Mouse (Mus musculus) intestine, embryonic 14.5 days (tissue): Measurements from ENCODE around the gene Zfp1. TPM values are rescaled to one million over a fixed set of nuclear protein-coding genes. Genes with fewer than 3 reads are reported as not detected.
A peak's percentile ranks its signal among the peaks of the same experiment; 100 is the strongest.

Source experiments
- ATAC-seq: fragments of 200-750 bp; cut with Nextera tagmentation; replicated peaks from 2 replicates; pipeline ENCODE4 v1.8.0; 2017; ENCODE audit warnings: low read depth, moderate number of reproducible peaks, moderate TSS enrichment, moderate library complexity; ENCODE audit not compliant: low FRiP score, low TSS enrichment
- DNase-seq: peaks from one replicate; pipeline ENCODE4 v3.0.0-alpha.2; 2018; ENCODE audit warnings: low spot score
- H3K27ac ChIP-seq: fragments of 300-500 bp; sonication (generic); 2 replicates; pipeline ENCODE4 v1.5.1; 2014; ENCODE audit warnings: low read depth, mild to moderate bottlenecking, control low read depth
- H3K27me3 ChIP-seq: fragments of 300-500 bp; sonication (generic); replicated peaks from 2 replicates; pipeline ENCODE4 v1.6.1; 2014; ENCODE audit warnings: low read length, control low read depth; ENCODE audit not compliant: control insufficient read depth, insufficient read depth
- H3K36me3 ChIP-seq: fragments of 300-500 bp; sonication (generic); 2 replicates; pipeline ENCODE4 v1.6.1; 2014; ENCODE audit warnings: low read length, control low read depth; ENCODE audit not compliant: control insufficient read depth, insufficient read depth
- H3K4me1 ChIP-seq: fragments of 300-500 bp; sonication (generic); replicated peaks from 2 replicates; pipeline ENCODE4 v1.6.1; 2014; ENCODE audit warnings: low read length, control low read depth, mixed read lengths; ENCODE audit not compliant: control insufficient read depth, insufficient read depth
- H3K4me2 ChIP-seq: fragments of 300-500 bp; sonication (generic); 2 replicates; pipeline ENCODE4 v1.6.1; 2014; ENCODE audit warnings: low read length
- H3K4me3 ChIP-seq: fragments of 300-500 bp; sonication (generic); 2 replicates; pipeline ENCODE4 v1.5.1; 2014; ENCODE audit warnings: low read depth, low read length, control low read depth, mixed read lengths
- H3K9ac ChIP-seq: fragments of 300-500 bp; sonication (generic); 2 replicates; pipeline ENCODE4 v1.6.1; 2014; ENCODE audit warnings: mild to moderate bottlenecking, low read length
- H3K9me3 ChIP-seq: fragments of 300-500 bp; sonication (generic); 2 replicates; pipeline ENCODE4 v1.6.1; 2016; ENCODE audit warnings: low read length, control low read depth; ENCODE audit not compliant: control insufficient read depth
- WGBS: fragments of 180-500 bp; shearing (Covaris S2); extraction: QIAGEN DNeasy Blood & Tissue Kit; methylation state at CpG from one replicate; pipeline ENCODE4 v1.1.7; 2014; 5-methylcytosine and 5-hydroxymethylcytosine counted together
- polyA plus RNA-seq: library from polyadenylated mRNA; unstranded; fragments of >200 nt; fragmentation: Nextera tagmentation; extraction: Ambion mirVana; gene quantifications from 2 replicates; pipeline ENCODE4 v1.2.1, GENCODE M21; 2014

Gene Zfp1
- polyA plus RNA-seq, 1 experiment from 2014 or later, result 20.5 TPM

DNA sequence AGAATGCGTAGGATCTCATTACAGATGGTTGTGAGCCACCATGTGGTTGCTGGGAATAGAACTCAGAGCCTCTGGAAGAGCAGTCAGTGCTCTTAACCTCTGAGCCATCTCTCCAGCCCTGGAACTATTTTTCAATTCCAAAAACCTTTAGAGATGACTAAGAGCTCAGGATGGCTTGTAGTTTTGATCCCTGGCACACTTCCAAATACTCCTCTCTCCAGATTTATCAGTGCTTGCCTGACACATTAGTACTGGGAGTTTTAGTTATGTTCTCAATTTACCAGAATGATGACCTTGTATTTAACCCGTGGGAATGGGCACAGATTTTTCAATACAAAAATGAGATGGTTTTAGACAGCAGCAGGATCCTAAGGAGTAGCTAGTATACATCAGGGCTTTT lies 23.6 kb downstream of the Zfp1 start:
- DNase-seq (no peak), ATAC-seq (no peak)
- Histone ChIP-seq H3K4me3 (no peak overlapping the region), H3K4me2 (no peak overlapping the region), H3K9me3 (no peaks in the 10 kb centered on the region), H3K4me1 (no peaks in the 10 kb centered on the region), H3K36me3 (peaks cover 52% of the 10 kb centered on the region), H3K27ac (no peak overlapping the region), H3K27me3 (no peaks in the 10 kb centered on the region), H3K9ac (no peak overlapping the region)
- 83% methylated on average over 2 of the region's 2 CpGs for WGBS

DNA sequence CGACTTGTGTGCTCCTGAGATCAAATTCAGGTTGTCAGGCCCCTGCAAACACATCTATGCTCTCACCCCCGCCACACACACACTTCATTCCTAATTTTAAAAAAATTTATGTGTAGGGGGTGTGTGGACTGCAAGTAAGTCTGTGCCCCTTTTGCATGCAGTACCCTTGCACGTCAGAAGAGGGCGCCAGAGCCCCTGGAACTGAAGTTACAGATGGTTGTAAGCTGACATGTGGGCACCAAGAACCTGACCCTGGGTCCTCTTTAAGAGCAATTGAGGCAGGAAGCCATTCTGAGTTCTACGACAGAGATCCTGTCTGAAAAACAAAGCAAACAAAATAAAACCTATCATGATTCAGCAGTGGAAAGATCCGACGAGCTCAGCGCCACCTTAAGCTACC lies 33.0 kb downstream of the Zfp1 start:
- no peak overlapping the region for H3K4me2 ChIP-seq
- no peak overlapping the region for H3K9ac ChIP-seq
- no peak for ATAC-seq
- no peak for DNase-seq
- H3K4me3 ChIP-seq, result no peak overlapping the region
- WGBS, result 77% methylated on average over 8 of the region's 8 CpGs
- H3K9me3 ChIP-seq, result no peaks in the 10 kb centered on the region
- no peak overlapping the region for H3K27ac ChIP-seq
- H3K36me3 ChIP-seq, result peaks cover 5% of the 10 kb centered on the region
- no peaks in the 10 kb centered on the region for H3K4me1 ChIP-seq
- no peaks in the 10 kb centered on the region for H3K27me3 ChIP-seq

DNA sequence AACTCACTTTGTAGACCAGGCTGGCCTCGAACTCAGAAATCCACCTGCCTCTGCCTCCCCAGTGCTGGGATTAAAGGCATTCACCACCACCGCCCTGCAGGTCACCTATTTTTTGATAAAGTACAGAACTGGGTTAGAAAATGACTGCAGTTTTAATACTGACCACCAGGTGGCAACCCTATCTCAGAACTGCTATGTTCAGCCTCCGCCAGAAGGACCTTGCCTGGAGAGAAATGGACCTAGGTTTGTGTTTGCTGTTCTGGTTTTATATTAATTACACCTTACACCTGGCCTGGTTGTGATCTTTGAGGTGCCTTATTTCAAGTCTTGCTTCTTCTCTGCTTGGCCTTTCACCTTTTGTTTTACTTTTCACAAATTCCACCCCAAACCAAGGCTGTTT lies 34.9 kb downstream of the Zfp1 start:
- Histone ChIP-seq H3K9ac (no peak overlapping the region), H3K27ac (no peak overlapping the region), H3K4me1 (no peaks in the 10 kb centered on the region), H3K4me2 (no peak overlapping the region), H3K27me3 (no peaks in the 10 kb centered on the region), H3K4me3 (no peak overlapping the region), H3K9me3 (no peaks in the 10 kb centered on the region), H3K36me3 (no peaks in the 10 kb centered on the region)
- ATAC-seq, result peak; percentile 72; the same call in 1 of the 2 replicates
- DNase-seq, result peak; percentile 65
- WGBS, result 22% methylated on average over 3 of the region's 3 CpGs

DNA sequence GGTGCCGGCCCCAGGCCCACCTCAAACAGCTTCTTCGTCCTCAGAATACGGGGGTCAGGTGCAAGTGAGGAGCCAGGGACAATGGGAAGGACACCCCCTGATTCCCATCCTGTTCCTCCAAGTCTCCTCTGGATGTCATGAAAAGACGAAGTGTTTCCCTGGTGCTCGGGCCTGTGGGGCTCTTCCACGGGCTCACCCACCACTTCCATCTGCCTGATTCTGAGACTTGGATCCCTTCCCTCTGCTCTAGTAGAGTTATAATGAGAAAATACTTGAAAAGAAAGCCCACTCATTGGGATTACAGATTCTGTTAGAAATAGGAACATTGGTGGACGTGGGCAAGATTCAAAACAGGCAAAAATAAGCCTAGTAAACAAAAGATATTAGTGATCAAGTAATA lies 35.6 kb downstream of the Zfp1 start:
- 91% methylated on average over 7 of the region's 7 CpGs for WGBS
- no peak overlapping the region for H3K27ac ChIP-seq
- ATAC-seq, result no peak

DNA sequence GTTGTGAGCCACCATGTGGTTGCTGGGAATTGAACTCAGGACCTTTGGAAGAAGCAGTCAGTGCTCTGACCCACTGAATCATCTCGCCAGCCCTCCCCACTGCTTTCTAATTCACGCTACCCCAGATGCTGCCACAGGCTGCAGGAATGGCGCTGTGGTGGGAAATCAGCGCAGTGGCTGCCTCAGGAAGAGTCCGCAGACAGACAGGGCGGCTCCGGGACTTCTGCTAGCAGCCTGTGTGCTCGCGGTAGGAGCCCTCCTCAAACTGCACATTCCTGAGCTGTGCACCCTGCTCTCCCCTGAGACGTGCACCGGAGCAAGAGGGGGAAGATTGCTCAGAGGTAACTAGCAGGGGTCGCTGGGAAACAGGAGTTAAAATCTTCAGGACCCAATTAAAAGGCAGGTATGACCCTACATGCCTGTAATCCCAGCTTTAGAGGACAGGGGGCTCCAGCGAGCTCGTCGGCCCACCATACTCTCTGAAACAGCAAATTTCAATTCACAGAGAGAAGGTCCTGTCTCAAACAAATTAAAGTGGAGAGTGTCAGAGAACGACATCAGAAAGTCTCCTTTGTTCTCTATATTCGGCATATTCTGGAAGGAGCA lies 37.3 kb downstream of the Zfp1 start:
- WGBS, result 40% methylated on average over 17 of the region's 17 CpGs

More for the DNA sequence above, 35.6 kb downstream of the Zfp1 start:
- Histone ChIP-seq H3K4me3 (no peak overlapping the region), H3K4me2 (no peak overlapping the region), H3K27me3 (no peaks in the 10 kb centered on the region), H3K36me3 (no peaks in the 10 kb centered on the region), H3K9me3 (no peaks in the 10 kb centered on the region), H3K9ac (no peak overlapping the region), H3K4me1 (no peaks in the 10 kb centered on the region)
- no peak for DNase-seq

DNA sequence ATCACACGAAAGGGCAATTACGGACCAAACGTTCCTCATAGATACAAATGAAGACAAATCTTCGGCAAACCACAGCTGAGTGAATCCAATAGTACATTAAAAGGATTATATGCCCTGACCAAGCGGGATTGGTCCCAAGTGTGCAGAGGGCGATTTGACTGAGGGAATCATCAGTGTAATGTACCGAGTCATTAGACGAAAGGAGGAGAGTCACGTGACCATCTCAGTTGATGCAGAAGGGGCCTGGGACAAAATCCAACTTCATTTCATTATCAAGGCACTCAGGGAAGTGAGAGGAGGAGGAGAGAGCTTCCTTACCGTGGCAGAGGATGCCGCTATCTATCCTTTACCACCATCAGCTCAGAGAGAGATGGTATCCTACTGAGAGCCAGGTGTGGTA lies 38.0 kb downstream of the Zfp1 start:
- Histone ChIP-seq H3K4me3 (no peak overlapping the region), H3K4me2 (no peak overlapping the region), H3K4me1 (no peaks in the 10 kb centered on the region), H3K27ac (no peak overlapping the region), H3K27me3 (no peaks in the 10 kb centered on the region), H3K9ac (no peak overlapping the region), H3K36me3 (no peaks in the 10 kb centered on the region), H3K9me3 (no peaks in the 10 kb centered on the region)
- no peak for DNase-seq
- 73% methylated on average over 11 of the region's 11 CpGs for WGBS
- no peak for ATAC-seq

More for the DNA sequence above, 37.3 kb downstream of the Zfp1 start:
- Histone ChIP-seq H3K9me3 (no peaks in the 10 kb centered on the region), H3K36me3 (no peaks in the 10 kb centered on the region), H3K9ac (no peak overlapping the region), H3K4me3 (no peak overlapping the region), H3K27ac (no peak overlapping the region), H3K4me2 (no peak overlapping the region), H3K27me3 (no peaks in the 10 kb centered on the region), H3K4me1 (no peaks in the 10 kb centered on the region)
- DNase-seq (no peak), ATAC-seq (no peak)

DNA sequence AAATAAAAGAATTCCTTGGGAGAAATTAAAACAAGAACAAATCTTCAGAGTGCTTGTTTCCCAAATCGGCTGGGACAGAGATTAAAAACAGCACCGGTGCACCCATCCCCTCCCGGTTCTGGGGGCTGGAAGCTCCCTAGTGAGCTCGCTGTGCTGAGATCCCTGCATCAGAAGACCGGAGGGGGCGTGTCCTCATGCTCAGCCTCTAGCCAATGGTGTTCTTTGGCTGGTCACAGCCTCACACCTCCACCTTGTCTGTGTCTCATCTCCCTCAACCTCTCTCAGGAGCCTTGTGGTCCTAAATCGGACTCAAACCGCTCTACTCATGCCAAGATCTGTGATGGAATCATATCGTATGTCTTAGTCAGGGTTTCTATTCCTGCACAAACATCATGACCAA lies 39.3 kb downstream of the Zfp1 start:
- no peaks in the 10 kb centered on the region for H3K4me1 ChIP-seq
- DNase-seq, result no peak
- H3K9me3 ChIP-seq, result no peaks in the 10 kb centered on the region
- no peak overlapping the region for H3K9ac ChIP-seq
- H3K27me3 ChIP-seq, result no peaks in the 10 kb centered on the region
- H3K4me2 ChIP-seq, result no peak overlapping the region
- WGBS, result 22% methylated on average over 9 of the region's 9 CpGs
- no peaks in the 10 kb centered on the region for H3K36me3 ChIP-seq
- H3K27ac ChIP-seq, result no peak overlapping the region
- H3K4me3 ChIP-seq, result no peak overlapping the region
- no peak for ATAC-seq

DNA sequence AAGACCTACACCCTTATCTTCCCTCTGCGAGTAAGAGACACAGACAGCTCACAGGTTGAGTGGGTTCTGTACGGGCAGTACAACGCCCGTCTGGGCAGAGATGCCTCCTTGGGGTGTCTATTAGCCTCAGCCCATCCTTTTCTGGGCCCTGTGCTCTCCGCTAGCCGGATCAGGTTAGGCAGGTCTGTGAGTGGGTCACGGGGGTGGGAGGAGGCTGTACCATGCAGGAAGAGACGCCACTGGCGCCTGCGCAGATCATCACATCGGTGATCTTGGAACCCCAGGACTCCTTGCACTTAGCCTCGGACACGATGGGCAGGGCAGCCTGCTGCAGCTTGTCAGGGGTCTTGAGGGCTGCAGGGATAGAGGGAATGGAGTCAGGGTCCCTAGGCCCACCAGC lies 43.7 kb downstream of the Zfp1 start:
- H3K9ac ChIP-seq, result no peak overlapping the region
- H3K27ac ChIP-seq, result no peak overlapping the region
- no peaks in the 10 kb centered on the region for H3K27me3 ChIP-seq
- 72% methylated on average over 13 of the region's 13 CpGs for WGBS
- H3K4me1 ChIP-seq, result no peaks in the 10 kb centered on the region
- ATAC-seq (no peak), DNase-seq (no peak)
- H3K4me2 ChIP-seq, result no peak overlapping the region
- H3K9me3 ChIP-seq, result no peaks in the 10 kb centered on the region
- no peak overlapping the region for H3K4me3 ChIP-seq
- H3K36me3 ChIP-seq, result no peaks in the 10 kb centered on the region

DNA sequence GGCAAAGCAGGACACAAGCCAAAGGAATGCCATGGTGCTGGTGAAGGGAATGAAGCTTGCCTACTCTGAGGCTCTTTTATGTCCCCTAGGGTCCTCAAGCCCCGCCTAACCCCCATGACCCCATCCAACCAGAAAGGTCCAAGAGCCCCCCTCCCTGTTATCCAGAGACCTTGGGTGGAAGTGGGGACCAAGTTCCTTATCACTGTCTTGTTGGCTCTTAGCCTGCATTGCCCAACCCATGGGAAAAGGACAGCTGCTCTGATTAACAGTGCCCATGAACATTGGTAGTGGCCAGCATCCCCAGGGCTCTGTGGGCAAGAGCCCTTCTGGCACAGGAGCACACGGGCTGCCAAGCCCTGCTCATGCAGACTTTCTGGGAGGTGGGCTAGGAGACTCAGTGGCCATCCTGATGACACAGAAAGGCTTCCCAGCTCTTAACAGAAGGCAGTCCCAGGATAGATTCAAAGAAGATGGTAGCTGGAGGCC lies 47.8 kb downstream of the Zfp1 start, which contains the start of gene Ctrb1:
Ctrb1 (minus strand) TSS at position 51 of the 486 bp plus-strand sequence.
- Histone ChIP-seq H3K9ac (no peak within 1 kb of the TSS), H3K36me3 (no peaks in the 10 kb centered on the region), H3K4me1 (no peaks in the 10 kb centered on the region), H3K27me3 (no peaks in the 10 kb centered on the region), H3K4me2 (no peak within 1 kb of the TSS), H3K27ac (no peak within 1 kb of the TSS), H3K9me3 (no peaks in the 10 kb centered on the region), H3K4me3 (no peak within 1 kb of the TSS)
- 80% methylated on average over 2 of the region's 2 CpGs for WGBS
- ATAC-seq (no peak), DNase-seq (no peak)
